Mouse (Mus musculus): ENCODE results near the gene Prcd. TPM values are rescaled to one million over a fixed set of nuclear protein-coding genes. Genes with fewer than 3 reads are reported as not detected.

Prcd gene
- total and polyA plus RNA-seq, 3 experiments, result not detected

DNA sequence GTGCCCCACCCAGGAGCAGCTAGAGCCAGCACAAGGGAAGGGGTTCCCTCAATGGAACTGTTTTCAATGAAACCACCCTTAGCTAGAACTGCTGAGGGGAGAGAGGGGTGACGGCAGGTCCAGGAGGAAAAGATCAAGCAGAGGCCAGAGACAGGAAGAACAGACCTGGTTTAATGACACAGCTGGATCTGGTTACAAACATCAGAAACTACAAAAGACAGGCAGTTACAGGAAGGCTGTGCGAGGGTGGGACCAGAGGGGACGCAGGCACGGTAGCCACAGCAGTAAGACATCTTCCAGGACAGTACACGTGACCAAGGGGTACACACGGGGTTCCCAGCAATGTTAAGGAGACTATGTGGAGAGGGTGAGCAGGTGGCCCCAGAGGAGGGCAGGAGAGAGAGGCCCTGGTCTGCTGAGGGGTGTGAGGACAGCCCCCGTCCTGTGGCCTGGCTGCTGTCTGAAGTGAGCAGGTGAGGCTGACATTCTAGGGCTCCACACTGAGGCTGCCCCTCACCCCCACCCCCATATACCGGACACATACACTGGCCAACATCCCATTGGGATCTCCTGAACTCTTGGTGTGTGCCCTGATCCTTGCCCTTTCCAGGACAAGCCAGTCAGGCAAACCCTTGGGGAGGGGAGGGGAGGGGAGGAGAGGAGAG, 7.8 kb upstream of the Prcd start:
- dilution Hi-C loops (cut with MboI; ENCODE audit: extremely low pct_ligation_motif_present, extremely low pct_unique_long_range_greater_than_20kb, low sequenced_read_pairs), result no loop called here

DNA sequence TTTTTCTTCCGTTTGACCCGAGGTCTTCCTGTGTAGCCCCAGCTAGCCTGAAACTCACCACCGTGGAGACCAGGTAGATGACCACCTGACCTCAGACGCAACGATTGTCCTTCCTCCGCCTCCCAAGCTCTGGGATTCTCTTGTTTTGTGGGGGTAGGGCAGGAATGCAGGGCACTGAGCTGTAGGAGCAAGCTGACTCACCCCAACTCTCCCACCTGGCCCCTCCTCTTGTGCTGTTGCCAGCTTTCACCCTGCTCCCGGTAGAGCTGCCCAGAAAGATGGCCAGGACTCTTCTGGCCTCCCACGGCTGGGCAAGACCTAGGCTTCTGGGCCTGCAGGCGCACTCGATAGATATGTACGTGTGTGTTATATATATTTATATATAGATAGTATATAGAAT, 7.2 kb upstream of the Prcd start:
- no peak for TF ChIP-seq UBTF (IDR thresholded peaks at IDR 0.05; ENCODE audit: low read depth, low read length)
- no peak for TF ChIP-seq SMC3 (IDR thresholded peaks at IDR 0.05; ENCODE audit: low read depth, low read length)
- no peak for TF ChIP-seq POLR2AphosphoS2 (IDR thresholded peaks at IDR 0.05; ENCODE audit: low read depth, low read length)
- TF ChIP-seq RCOR1 (conservative IDR thresholded peaks at IDR 0.05; ENCODE audit: low read depth, low read length), result no peak
- TF ChIP-seq TBP (conservative IDR thresholded peaks at IDR 0.05; ENCODE audit: low read depth, low read length), result no peak
- no peak for TF ChIP-seq ZKSCAN1 (IDR thresholded peaks at IDR 0.05; ENCODE audit: borderline replicate concordance, low read depth, low read length)
- TF ChIP-seq USF2 (conservative IDR thresholded peaks at IDR 0.05; ENCODE audit: low read depth, low read length), result no peak
- TF ChIP-seq JUN (IDR thresholded peaks at IDR 0.05; ENCODE audit: insufficient read depth, low read depth, low read length), result no peak
- TF ChIP-seq CHD1 (IDR thresholded peaks at IDR 0.05; ENCODE audit: low read depth, low read length), result no peak
- TF ChIP-seq TCF12 (IDR thresholded peaks at IDR 0.05; ENCODE audit: low read depth, low read length), result no peak
- TF ChIP-seq SIN3A (IDR thresholded peaks at IDR 0.05; ENCODE audit: low read length), result no peak
- TF ChIP-seq NRF1 (IDR thresholded peaks at IDR 0.05; ENCODE audit: low read depth, low read length), result no peak
- TF ChIP-seq ZMIZ1 (IDR thresholded peaks at IDR 0.05; ENCODE audit: low read depth, low read length), result no peak
- TF ChIP-seq BHLHE40 (IDR thresholded peaks at IDR 0.05; ENCODE audit: low read depth, low read length), result no peak
- TF ChIP-seq IRF4 (IDR thresholded peaks at IDR 0.05; ENCODE audit: low read depth, low read length), result no peak
- TF ChIP-seq ZNF384 (IDR thresholded peaks at IDR 0.05; ENCODE audit: low read depth, low read length), result no peak
- no peak for TF ChIP-seq MXI1 (IDR thresholded peaks at IDR 0.05; ENCODE audit: low read depth, low read length)
- no peak for TF ChIP-seq USF1 (IDR thresholded peaks at IDR 0.05; ENCODE audit: low read depth, low read length)
- no peak for TF ChIP-seq POLR2A (IDR thresholded peaks at IDR 0.05; ENCODE audit: low read depth, low read length)
- TF ChIP-seq EP300 (IDR thresholded peaks at IDR 0.05; ENCODE audit: low read length), result no peak
- Histone ChIP-seq H3K4me2 (ENCODE audit: insufficient read depth, low read depth, poor library complexity, severe bottlenecking) (no peak overlapping the region), H3K4me3 (replicated peaks in 1 of 3; ENCODE audit: low read depth in 2 of 3, low read length in 2 of 3, poor library complexity in 1 of 3) (no peak overlapping the region), H3K36me3 (replicated peaks in 1 of 2; ENCODE audit: control insufficient read depth in 1 of 2, insufficient read depth in 1 of 2, low read length in 1 of 2) (no peaks in the 10 kb centered on the region), H3K4me1 (ENCODE audit: control insufficient read depth in 1 of 2, insufficient read depth in 2 of 2) (peaks cover 3 to 38% of the 10 kb centered on the region in 2 experiments; a peak in 3 of 4 replicates), H3K27me3 (replicated peaks) (peaks cover 53% of the 10 kb centered on the region), H3K79me2 (replicated peaks; ENCODE audit: control insufficient read depth, extremely low read depth, insufficient read depth, poor library complexity, severe bottlenecking) (no peaks in the 10 kb centered on the region), H3K9ac (ENCODE audit: insufficient read depth, low read depth) (no peak overlapping the region), H3K9me3 (replicated peaks; ENCODE audit: low read length) (no peaks in the 10 kb centered on the region), H3K27ac (ENCODE audit: insufficient read depth, low read depth) (no peak overlapping the region)
- in situ Hi-C loops (cut with MboI; ENCODE audit: low pct_ligation_motif_present, low pct_unique_long_range_greater_than_20kb, low sequenced_read_pairs) (loop anchor here (10.0 kb wide), 1 partner anchor 409 kb away; no protein-coding TSS in a partner anchor), dilution Hi-C loops (cut with MboI; ENCODE audit: extremely low pct_ligation_motif_present, extremely low pct_unique_long_range_greater_than_20kb, low sequenced_read_pairs) (no loop called here)
- no peak for DNase-seq (ENCODE audit: extremely low read depth)

More for the DNA sequence above, 7.8 kb upstream of the Prcd start:
- no peak overlapping the region for H3K4me3 ChIP-seq (replicated peaks in 1 of 3; ENCODE audit: low read depth in 2 of 3, low read length in 2 of 3, poor library complexity in 1 of 3)
- DNase-seq (ENCODE audit: extremely low read depth), result no peak
- no peak for TF ChIP-seq RAD21 (IDR thresholded peaks at IDR 0.05; ENCODE audit: low read depth, low read length)
- no peak overlapping the region for H3K27ac ChIP-seq (ENCODE audit: insufficient read depth, low read depth)
- no peaks in the 10 kb centered on the region for H3K9me3 ChIP-seq (replicated peaks; ENCODE audit: low read length)
- H3K4me2 ChIP-seq (ENCODE audit: insufficient read depth, low read depth, poor library complexity, severe bottlenecking), result no peak overlapping the region
- H3K36me3 ChIP-seq (replicated peaks in 1 of 2; ENCODE audit: control insufficient read depth in 1 of 2, insufficient read depth in 1 of 2, low read length in 1 of 2), result no peaks in the 10 kb centered on the region
- H3K27me3 ChIP-seq (replicated peaks), result peaks cover 53% of the 10 kb centered on the region
- H3K9ac ChIP-seq (ENCODE audit: insufficient read depth, low read depth), result no peak overlapping the region
- peaks cover 3 to 38% of the 10 kb centered on the region in 2 experiments; a peak in 3 of 4 replicates for H3K4me1 ChIP-seq (ENCODE audit: control insufficient read depth in 1 of 2, insufficient read depth in 2 of 2)
- in situ Hi-C loops (cut with MboI; ENCODE audit: low pct_ligation_motif_present, low pct_unique_long_range_greater_than_20kb, low sequenced_read_pairs), result loop anchor here (10.0 kb wide), 1 partner anchor 409 kb away; no protein-coding TSS in a partner anchor
- no peaks in the 10 kb centered on the region for H3K79me2 ChIP-seq (replicated peaks; ENCODE audit: control insufficient read depth, extremely low read depth, insufficient read depth, poor library complexity, severe bottlenecking)
